Mouse (Mus musculus) liver (tissue): ENCODE measurements at regions not wholly inside any gene's neighbourhood (a gene's known extent, or its start where the extent isn't known, plus 50 kb on each side); places are given as distances from the start of the nearest gene placed in this dataset.

Source experiments
- DNase-seq: peaks from one replicate; pipeline ENCODE4 v3.0.0-alpha.2; 2020; ENCODE audit warnings: mixed read lengths

DNA sequence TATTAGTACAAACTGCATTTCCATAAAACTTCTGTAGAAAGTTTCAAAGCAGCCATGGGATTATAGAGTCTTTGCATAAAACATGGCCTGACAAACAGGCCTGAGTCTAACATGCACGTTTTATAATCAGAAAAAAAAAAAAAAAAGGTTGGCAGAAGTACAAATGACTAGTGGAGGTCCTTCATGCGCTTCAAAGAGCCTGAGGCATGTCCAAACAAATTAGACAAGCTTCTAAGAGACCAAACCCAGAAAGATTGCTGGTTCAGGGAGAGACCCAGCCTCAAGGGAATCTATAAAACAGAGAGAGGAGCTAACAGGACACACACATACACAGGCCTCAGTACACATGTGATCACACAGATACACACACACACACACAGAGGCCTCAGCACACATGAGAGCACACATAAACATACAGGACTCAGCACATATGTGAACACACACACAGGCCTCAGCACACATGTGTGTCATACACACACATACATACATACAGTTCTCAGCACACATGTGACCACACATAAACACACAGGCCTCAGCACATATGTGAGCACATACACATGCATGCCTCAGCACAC lies 57.0 kb upstream of the Gnaq start:
- DNase-seq = no peak

GRCm38 (mm10) chr19:16075026-16075425 lies 57.6 kb upstream of the Gnaq start:
- no peak for DNase-seq

- DNase-seq = no peak
These were observed 65.3 kb upstream of the Gnaq start for GRCm38 (mm10) chr19:16067314-16067713.

GRCm38 (mm10) chr19:16064911-16065310 lies 67.7 kb upstream of the Gnaq start:
- DNase-seq = no peak

- DNase-seq = peak; percentile 60
These were observed 68.6 kb upstream of the Gnaq start for GRCm38 (mm10) chr19:16063916-16064580.

DNA sequence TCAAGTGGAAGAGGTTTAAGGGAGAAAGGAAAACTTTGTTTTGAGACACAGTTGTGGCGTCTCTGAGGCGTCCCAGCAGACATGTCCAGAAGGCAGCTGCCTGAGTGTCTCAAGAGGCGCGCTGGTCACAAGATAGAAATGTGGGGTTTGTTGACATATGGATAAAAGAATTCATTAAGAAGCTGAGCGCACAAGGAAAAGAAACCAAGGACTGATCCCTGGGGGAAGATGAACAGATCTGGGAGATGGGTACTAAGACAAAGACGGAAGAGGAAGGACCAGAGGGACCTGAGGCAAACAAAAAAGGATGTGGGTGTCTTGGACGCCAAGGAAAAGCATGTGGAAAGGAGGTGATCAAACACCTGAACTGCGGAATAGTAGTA lies 69.1 kb upstream of the Gnaq start:
- DNase-seq = no peak

DNA sequence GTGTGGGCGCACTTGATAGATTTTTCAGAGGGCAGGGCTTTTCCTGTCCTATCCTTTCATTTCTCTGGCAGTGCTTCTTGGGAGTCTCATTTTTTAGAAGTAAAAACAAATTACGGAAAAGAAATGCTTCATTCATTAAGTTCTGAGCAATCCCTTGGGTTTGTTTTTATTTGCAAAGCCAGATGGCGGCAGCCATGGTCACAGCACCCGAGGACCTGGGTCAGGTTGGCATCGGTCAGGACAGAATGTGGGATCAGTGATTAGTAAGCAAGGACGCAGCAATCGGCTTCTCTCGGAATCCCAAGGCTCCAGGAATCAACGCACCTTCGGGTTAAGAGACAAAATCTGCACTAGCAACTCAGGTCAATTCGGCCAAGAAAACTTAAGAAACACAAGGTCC lies 70.8 kb upstream of the Gnaq start:
- DNase-seq = no peak

DNA sequence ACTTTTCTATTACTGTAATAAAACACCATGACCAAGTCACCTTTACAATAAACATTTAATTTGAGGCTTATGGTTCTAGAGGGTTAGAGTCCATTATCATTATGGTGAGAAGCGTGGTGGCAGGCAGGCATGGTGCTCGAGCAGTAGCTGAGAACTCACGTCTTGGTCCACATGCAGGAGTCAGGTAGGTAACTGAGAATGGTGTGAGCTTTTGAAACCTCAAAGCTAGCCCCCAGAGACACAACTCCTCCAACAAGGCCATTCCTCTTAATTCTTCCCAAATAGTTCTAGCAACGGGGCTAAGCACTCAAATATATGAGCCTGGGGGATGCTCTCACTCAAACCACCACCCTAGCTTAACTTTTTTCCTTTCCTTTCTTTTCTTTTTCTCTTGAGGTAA lies 73.6 kb upstream of the Gnaq start:
- no peak for DNase-seq

DNA sequence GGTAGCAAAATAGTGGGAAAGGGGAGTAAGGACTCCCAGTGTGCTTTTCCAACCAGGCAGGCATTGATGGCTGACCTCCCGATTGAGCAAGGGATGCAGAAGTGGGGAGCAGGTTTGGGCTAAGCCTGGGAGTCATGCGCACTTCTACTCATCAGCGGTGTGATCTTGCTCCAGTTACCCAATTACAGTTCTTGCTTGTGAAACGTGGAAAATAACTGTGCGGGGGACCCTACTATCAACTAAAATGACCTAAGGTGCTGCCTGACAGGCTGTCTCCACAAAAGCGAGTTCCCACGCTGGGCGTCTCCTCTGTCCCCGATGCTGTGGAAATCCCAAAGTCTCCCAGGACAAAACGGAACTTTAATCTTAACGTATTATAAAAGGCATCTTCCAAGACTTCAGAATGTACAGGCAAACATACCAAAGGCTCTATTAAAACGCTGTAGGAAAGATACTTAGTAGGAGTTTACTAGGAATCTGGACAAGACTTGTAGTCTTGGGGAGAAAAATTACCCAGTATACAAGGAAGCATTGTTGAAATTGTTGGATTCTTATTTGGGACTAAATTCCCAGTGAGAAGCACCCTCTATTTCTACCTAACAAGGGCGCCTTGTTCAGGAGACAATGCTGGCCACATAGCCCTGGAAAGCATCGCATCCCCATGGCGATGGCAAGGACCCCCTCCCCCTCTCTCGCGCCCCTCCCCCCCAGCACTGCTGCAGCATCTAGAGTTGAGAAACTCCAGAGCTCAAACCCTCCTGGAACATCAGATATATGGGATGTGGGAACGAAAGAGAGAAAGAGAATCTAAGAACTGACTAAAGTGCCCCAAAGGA lies 65.6 kb upstream of the Cep78 start:
- DNase-seq = peak; percentile 16

DNA sequence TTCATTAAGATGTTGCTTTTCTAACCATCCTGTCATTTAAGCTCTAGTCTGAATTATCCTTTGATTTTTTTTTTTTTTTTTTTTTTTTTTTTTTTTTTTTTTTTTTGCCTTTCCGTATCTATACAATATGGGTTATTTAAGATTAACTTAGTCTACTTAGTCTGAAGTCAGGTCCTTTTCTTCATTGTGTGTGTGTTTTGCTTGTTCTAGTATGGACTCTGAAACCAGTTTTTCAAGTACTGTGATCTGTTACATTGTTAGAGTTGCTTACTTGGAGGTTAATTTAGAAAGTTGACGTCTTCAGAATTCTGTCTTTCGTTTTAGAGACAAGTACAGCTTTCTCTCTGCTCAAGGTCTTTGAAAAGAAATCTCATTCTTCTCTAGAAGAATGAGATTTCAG lies 64.9 kb upstream of the Cep78 start:
- DNase-seq = no peak

- DNase-seq = no peak
These were observed 62.2 kb upstream of the Cep78 start for GRCm38 (mm10) chr19:16046977-16047376.

- no peak for DNase-seq
These were observed 60.5 kb upstream of the Cep78 start for GRCm38 (mm10) chr19:16045261-16045660.

DNA sequence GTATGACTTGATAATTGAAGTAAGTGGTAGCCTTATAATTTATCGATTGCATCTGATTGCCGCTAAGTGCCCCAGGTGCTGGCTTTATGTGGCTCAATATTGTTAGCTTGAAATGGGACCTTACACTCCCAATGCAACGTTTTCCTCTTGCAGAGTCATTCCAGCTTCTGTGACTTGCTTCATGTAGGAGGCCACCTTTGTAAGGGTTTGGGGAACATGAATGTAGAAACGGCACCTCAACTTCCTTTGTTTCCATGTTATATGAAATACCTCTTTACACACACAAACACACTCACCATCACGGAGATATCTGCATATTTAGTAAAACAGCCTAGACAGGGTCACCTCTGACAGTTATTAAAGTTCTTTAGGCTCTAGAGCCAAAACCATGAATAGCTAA lies 59.4 kb upstream of the Cep78 start:
- DNase-seq = no peak

DNA sequence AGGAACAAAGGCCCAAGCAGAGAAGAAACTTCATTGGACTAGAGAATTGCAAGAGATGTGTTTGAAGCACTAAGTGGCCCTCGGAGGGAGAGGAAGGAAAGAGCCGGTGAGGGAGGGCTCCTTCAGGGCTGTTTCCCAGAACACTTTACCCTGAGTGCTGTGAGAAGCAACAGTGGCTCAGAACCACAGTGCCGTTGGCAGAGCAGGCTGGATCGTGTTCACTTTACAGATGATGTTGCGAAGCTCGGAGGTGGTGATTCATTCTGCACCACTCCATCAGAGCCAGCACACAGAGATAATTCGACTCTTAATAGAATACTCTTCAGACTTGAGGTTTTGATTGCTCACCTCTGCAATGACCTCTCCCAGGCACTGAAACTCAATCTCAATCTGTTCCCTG lies 58.2 kb upstream of the Cep78 start:
- DNase-seq = no peak

DNA sequence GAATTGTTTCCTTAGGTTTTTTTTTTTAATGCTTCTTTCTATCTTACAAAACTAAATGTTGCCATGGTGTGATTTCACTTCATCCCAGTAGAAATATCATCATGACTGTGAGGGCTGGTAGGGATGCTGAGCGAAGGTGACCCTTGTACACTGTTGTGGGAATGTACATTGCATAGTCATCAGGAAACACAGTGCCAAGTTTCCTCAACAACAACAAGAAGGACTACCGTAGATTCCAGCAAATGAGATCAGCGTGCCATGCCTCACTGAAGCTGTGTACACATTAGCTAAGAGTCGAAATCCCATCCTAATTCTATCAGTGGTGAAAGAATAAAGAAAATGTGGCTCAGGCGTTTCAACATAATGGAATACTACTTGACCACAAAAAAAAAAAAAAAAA lies 57.1 kb upstream of the Cep78 start:
- DNase-seq = no peak

DNA sequence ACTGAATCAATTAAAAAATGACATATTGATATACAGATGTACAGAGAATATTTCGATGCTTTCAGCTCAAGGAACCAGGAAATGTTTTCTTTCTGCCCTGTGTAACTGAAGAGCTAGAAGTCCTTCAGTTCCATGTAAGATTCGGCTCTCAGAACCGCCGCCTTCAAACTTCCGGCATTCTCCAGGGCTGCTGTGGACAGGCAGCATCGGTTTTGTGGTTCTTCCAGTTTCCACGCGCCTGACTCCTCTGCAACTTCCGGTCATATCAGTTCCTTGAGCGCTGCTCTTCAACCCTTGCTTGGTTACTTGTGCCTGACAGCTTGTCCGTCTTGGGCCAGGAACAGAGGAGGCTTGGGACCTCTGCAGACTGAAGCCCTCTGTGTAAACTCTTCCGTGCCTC lies 53.0 kb upstream of the Cep78 start:
- no peak for DNase-seq
